Mouse (Mus musculus) NIH3T3 (cell line): ENCODE results near the gene Nek6.

Experiments
- DNase-seq: peaks from one replicate; pipeline ENCODE4 v3.0.0-alpha.2; 2012; ENCODE audit warnings: low read depth

Nek6 gene

DNA sequence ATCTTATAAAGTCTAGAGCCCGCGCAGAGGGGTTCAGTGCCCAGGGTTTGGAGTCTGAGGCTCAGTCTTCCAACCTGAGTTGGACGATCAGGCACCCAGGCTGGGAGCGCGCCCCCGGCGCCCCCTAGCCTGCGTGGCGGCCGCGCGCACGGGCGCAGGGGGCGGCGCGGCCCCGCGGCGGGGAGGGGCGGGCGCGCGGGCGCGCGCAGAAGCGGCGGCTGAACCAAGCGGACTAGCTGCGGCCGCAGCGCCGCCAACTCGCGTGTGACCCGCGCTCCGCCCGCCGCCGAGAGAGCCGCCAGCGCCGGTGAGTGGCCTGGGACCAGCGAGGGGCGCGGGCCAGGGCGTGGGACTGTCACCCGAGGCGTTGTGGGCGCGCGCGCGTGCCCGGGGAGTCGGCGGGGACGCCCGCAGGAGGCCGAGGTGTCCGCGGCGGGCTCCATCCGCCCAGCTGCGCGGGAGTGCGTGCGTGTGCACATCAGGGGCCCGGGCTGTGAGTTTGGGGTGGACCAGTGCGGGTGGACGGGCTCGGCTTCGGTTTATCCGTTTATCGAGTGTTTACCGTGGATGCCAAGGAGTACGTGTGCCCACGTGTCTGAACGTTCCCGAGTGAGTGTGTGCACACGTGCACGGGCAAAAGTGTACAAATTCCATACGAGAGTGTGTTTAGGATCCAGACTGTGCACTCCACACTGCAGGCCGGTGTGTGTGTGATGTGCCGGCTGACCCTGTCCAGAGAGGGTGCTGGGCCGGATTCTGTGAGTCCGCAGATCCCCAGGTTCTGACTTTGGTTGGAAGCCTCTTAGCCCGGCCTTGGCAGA lies at the start of gene Nek6:
TSS of gene Nek6 (plus strand) at position 157 of the 821 bp plus-strand sequence.
- DNase-seq, result peak; percentile 82

DNA sequence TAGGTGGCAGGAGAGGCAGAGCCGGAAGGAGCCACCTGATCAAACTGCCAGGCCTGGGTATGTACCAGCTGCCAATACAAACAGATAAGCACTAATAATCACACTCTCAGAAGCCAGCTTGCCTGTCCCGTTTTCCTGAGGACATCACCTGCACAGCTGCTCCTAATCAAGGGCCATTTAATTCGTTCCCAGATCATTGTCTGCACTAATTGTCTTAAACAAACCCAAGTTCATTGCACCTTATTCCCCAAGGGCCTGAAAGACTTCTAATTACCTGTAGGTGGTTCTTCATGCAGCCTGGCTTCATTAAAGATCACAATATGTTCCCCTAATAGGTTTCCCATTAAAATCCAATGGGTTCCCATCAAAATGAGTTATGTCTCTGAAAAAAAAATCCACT lies 49.1 kb upstream of the Nek6 start:
- no peak for DNase-seq

DNA sequence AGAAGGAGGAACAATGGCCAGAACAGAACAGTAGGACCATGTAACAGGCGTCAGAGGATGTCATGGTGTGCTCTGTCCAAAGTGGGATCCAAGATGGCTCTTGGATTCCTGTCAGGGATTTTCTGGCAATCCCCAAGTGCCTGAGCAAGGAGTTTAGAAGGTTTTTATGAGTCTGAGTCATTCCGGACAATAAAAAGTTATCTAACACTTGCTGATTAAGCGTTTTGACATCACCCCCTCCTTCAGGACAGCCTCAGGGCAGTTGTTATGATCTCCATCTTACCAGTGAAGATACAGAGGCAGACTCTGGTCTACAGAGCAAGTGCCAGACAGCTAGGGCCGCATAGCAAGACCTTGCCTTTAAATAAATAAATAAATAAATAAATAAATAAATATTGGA lies 42.6 kb upstream of the Nek6 start:
- DNase-seq, result peak; percentile 23

DNA sequence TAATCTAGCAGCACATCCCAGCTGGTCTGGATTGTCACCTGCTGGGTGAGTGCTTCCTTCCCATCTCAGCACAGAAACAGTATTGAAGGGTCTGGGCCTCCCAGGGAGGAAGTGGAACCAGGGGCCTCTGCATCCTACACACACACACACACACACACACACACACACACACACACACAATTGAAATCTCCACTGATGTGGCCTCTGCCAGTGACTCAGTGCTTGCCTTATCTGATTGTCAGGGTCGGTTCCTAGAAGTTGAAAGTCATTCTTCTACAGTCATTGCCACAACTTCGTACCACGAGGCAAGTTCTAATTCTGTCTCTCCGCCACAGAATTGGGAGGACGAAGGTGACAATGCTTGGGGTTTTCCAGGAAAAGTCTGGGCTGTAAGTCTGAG lies 39.7 kb upstream of the Nek6 start:
- DNase-seq, result no peak

DNA sequence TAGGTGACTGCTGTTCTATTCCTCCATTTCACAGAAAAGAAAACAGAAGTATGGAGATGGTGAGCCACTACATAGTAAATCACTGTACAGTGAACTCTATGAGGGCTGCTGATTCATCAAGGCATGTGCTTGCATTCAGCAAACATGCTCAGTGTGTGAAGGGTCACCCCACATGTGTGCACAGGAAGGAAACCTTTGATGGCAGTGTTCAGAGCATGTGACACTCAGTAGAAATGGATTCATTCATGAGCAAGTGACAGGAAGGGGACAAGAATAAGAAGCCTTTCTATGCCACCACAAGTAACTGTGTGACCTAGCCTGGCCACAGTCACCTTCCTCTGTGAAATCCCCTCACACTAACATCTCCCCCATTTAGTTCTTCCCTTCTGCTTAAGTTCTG lies 38.6 kb upstream of the Nek6 start:
- DNase-seq, result peak; percentile 20

DNA sequence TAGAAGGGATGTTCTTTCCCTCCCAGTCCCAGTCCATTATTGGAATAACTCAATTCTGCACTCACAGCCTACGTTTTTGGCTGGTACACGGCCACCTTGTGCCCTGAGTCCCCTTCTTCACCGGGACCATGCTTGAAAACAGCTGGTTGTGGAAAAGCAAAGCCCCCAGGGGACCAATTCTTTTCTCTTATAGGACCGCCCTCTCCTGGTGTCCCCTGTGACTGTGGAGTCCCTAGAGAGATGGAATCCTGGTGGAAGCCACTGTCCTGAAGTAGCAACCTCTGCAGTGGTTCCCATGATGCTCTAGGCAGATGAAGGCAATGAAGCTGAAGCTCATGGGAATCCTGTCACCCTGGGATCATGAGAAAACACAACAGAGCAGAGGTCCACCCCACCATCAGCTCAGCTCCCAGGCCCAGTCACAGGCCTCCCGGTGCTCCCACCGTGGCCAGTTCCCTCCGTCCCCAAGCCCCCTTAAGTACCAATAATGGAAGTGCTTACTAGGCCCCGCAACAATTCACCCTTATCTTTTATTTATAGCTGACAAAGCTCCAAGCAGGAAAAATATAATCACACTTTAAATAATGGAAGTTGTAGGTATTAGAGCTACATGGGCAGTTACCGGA lies 34.5 kb upstream of the Nek6 start:
- DNase-seq, result no peak

DNA sequence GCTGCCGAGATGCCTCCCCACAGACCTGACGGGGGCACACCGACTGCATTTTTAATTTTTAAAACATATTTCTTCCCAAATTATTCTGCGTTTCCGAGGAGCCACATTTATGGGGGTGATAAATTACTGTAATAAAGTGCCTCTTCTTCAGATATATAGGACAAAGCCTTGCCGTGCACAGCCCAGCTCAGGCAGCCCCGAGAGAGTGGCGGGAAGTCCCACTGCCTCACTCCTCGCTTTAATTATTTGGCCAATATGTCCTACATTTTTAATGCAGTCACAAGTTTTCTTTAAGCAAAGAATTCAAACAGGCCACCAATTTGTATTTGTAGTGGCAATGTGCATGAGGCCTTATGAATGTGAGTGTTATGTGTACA lies 34.0 kb upstream of the Nek6 start:
- DNase-seq, result no peak

DNA sequence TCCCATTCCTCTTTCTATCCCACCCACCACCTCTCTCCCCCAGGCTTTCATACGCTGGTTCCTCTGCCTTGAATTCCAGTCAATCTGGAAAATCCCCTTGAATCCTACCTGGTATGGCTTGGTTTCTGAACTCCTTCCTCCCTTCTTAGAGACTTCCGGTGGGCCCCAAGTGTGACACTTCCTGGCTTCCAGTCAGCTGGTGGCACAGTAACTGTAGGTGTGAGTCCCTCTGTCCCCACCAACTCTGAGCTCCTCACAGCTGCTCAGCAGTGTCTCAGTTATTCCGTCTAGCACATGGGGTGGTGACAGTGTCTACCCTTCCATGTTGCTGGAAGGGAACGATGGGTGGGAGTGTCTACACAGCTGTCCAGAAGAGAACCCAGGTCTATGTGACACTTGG lies 32.8 kb upstream of the Nek6 start:
- DNase-seq, result no peak

DNA sequence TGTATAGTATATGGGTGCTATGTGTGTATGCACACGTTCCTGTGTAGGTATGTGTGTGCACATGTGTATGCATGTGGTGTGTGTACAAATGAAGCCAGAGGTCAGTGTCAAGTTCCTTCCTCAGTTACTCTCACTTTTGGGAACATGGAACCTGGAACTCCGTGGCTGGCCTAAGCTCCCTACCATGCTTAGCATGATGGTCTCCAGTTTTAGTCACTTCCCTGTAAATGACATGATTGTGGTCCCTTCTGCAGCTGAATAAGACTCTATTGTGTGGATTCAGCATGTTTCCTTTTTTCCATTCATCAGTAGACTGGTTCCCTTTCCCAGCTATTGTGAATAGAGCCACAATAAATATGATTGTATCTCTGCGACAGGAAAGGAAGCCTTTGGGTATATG lies 31.9 kb upstream of the Nek6 start:
- DNase-seq, result no peak

DNA sequence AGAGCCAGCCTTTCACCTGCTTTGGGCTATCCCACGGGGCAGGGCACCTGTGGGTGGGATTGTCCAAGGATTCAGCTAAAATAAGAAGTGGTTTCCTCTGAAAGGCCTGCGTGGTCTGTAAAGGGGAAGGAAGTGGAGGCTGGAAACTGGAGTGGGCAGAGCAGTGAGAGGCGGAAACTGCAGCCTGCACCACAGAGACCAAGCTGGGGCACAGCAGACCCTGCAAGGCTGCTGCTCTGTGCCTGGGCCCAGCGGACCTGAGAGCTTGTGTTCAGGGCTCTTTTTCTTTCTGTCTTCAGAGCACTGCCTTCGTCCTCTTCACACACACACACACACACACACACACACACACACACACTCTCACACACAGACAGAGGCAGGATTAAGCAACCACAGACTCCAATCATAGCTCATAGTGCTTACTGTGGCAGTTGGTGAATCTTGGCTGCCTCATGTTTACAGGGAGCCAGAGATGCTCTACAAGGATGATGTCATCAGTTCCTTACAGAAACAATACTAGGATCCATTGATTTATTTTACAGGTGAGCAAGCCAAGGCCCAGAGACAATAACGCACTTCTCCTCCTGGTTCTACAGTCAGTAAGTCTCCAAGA lies 30.2 kb upstream of the Nek6 start:
- DNase-seq, result no peak

DNA sequence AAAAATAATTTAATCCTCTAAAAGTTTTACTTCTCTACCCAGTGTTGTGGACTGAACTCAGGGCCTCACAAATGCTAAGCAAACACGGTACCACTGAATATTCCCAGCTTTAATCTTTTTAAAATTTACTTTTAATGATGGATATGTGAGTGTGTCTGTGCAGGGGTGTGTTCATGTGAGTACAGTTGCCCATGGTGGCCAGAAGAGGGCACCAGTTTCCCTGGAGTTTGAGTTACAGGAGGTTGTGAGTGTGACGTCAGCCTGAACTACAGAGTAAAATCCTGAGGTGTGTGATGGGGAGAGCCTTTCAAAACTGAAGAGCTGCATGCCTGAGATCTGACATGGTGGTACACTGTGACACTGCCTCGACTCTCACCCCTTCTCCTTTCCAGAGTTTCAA lies 29.3 kb upstream of the Nek6 start:
- peak; percentile 14 for DNase-seq

DNA sequence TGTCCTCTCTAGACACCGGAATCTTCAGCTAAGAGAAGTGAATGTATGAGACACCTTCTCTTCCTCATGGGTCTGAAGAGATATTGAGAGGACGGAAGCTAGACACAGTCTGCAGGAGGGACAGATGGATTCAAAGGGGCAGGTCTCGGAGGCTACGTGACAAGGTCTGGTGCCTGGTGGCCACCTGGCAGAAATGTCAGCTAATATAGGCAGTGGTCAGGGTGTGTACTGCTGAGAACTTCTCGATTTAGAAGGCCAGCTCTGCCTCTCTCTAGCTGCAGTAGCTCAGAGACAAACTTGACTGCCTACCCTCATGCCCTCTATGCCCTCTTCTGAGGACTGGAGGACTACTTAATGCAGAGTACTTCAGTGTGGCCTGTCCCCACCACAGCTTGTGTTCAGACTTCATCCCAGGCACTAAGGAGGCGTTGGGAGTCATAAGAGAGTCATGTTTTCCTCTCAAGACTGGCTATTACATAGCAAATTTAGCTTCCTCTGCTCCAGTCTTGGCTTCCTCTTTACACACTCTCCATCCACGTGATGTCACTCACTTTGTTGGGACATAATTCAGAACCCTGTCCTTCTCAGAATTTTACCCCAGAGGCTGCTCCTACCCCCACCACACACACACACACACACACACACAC lies 28.3 kb upstream of the Nek6 start:
- DNase-seq, result no peak

DNA sequence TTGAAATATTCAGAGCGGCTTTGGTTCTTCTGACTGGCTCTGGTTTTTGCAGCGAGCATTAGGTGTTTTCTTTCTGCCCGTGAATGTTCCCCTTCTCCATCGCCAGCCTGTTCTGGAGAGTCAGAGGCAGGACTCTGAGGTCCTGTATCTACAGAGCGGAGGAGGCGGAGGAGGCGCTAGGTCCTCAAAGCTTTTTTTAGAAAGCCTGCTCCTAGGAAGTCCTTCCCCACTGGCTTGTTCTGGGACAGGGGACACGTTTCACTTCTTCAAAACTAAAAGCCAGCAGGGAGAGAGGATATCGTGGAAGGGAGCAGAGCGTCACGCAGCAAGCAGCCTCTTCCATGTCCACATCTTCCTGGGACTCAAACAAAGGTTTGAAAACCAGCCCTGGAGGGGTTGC lies 26.9 kb upstream of the Nek6 start:
- no peak for DNase-seq

DNA sequence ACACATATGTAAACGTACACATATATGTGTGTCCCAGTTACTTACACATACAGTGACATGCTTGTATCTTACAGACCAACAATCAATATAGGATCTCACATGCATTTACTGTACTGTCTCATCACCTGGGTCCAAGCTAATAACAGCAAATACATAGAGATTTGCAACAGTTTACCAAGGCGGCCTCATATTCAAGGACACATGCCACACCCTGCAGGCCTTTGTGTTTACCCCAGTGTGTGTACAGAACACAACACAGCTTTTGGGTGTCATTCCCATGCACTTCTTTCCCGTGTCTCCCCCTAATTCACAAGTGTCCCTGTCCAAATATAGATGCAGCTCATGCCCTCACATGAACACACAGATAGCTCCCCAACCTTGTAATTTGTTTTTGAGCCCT lies 26.0 kb upstream of the Nek6 start:
- DNase-seq, result no peak

DNA sequence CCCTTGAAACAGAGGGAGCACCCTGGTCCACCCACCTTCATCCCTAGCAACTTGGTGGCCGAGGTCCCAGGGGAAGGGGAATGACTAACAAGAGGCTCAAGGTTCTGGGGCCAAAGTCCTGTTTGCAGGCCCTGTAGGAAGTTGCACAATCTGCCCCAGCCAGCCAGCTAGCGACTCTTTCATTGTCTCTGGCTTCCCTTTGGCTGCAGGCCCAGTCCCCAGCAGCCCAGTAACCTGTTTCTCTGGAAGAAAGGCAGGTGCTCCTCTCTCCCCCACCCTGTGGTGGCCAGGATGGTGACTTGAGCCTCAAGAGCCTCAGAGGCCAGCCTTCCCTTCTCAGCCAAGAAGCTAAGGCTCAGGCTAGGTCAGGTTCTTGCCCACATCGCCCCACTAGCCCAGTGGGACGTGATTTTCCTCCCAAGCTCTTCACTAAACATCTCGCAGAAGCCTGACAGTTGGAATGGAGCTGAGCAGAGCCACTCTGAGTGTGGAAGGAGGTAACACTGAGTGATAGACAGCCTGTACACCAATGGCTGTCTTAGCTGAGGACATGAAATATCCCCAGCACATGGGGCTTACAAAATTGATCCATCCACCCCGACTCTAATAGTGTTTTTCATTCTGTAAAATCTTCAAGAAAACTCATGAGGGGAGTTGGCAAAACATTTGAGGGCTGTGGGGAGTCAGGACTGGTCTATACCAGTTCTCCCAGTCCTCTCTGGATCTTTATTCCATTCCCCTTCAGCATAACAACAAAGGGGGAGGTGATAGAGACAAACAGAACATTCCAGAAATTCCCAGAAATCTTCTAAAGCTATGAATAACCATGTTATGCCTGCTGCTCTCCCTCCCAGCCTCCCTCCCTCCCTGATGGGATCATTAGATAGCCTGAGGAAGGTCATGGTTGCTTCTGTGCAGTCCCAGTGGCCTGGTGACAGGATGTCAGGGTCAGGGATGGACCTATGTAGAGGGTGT lies 25.2 kb upstream of the Nek6 start:
- peak; percentile 52 for DNase-seq

DNA sequence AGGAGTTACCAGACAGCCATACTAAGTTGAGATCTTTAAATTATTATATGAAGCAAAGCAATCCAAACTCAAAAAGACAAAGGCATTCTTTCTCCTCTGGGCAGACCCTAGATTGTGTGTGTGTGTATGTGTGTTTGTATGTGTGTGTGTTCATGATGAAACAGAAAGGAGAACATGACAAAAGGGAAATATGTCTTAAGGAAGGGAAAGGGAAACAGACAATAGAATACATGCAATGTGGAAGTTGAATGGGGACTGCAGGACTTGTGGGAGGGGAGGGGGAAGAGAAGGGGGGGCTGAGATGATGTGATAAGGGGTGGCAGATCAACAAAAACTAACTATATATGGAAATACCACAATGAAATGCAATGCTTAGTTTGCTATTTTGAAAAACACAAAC lies 13.8 kb upstream of the Nek6 start:
- no peak for DNase-seq

DNA sequence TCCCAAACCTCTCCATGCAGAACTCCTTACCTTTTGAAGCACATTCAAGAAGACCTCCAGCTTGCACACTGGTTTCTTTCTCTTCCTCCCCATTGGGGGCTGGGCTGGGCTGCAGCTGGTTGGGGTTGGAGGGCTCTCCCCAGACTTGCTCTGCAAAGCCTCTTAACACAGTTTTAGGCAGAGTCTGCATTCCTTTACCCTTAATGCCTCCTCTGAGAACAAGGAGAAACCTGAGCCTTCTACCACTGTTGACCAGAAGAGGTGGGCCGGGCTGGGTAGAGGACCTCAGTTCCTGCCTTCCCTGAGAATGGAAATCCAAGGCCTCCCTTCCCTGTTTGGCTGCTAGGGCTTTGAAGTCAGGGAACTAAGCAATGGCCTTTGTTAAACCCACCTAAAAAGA lies 9.8 kb upstream of the Nek6 start:
- no peak for DNase-seq

DNA sequence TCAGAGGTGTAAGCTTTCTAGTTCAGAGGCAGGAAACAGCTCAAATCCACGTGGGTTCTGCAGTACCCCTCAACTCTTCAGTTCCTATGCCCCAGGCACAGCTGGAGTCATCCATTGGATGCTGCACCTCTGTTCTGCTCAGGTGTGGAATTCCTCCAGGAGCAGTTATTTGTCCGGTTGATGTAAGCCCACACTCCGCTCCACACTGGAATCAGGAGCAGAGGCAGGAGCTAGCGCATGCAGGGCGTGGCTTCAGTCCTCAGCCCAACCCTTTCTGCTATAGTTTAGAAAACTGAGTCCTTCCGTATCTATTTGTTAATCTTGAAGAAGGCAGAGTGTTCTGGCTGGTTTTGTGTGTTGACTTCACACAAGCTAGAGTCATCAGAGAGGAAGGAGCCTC lies 9.3 kb upstream of the Nek6 start:
- DNase-seq, result no peak

DNA sequence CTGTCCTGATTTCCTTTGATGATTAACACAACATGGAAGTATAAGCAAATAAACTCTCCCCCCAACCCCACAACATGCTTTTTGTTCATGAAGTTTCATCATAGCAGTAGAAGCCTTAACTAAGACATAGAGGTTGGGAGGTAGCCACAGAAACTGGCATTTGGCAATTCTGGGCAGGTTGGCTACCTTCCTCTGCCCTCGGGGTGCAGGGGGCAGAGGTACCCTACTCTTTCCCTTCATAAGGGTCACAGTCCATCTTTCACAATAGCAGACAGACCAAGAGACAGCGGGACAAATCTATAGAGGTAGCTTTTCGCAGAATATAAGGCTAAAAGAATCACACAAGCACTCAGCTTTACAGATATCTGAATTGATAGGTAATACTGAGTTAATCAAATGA lies 8.7 kb upstream of the Nek6 start:
- no peak for DNase-seq

DNA sequence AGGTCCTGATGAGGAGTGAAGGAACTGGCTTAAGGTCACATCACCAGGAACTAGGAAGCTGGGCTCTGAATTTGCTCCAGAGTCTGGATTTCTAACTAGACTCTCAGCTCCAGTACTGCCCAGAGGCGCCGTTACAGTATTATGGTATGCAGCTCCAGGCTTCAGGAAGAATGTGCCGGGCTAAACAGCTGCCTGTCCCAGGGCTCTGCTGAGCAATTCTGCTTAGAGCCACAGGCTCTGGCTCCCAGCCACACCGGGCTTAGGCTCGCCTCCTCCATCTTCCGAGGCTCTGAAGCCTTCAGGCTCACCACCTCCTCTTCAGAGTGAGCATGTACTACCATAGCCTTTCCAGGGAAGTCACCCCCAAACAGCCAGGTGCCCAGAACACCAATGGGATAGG lies 7.1 kb upstream of the Nek6 start:
- DNase-seq, result peak; percentile 75

DNA sequence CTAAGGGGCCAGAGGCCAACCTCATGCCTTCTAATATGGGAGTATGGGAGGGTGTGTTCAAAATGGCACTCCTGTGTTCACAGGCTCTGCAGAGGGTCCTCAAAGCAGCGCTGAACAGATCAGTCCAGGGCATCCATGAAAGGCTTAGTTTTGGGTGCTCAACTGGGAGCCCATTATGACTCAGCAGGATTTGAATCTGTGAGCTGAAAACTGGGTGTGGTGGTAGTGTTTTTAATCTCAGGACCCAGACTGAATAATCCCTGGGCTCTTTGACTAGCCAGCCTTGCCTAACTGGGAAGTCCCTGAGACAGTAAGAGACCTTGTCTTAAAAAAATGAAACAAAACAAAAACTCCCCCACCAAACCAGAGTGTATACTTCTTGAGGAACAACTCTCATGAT lies 4.3 kb upstream of the Nek6 start:
- no peak for DNase-seq
